Mouse (Mus musculus) spleen, adult 2 months (tissue): ENCODE results near the gene Prrt3.

Experiments used
- CTCF ChIP-seq: fragments of 200-500 bp; IDR thresholded peaks from 2 replicates; pipeline ENCODE4 v1.5.1; 2011; ENCODE audit warnings: mild to moderate bottlenecking, inconsistent platforms; ENCODE audit not compliant: insufficient read depth, insufficient read length, insufficient replicate concordance; ENCODE audit errors: extremely low read depth
- POLR2A ChIP-seq: fragments of 200-500 bp; IDR thresholded peaks from 2 replicates; pipeline ENCODE4 v1.6.1; 2011; ENCODE audit warnings: low read depth, low read length, inconsistent platforms

DNA sequence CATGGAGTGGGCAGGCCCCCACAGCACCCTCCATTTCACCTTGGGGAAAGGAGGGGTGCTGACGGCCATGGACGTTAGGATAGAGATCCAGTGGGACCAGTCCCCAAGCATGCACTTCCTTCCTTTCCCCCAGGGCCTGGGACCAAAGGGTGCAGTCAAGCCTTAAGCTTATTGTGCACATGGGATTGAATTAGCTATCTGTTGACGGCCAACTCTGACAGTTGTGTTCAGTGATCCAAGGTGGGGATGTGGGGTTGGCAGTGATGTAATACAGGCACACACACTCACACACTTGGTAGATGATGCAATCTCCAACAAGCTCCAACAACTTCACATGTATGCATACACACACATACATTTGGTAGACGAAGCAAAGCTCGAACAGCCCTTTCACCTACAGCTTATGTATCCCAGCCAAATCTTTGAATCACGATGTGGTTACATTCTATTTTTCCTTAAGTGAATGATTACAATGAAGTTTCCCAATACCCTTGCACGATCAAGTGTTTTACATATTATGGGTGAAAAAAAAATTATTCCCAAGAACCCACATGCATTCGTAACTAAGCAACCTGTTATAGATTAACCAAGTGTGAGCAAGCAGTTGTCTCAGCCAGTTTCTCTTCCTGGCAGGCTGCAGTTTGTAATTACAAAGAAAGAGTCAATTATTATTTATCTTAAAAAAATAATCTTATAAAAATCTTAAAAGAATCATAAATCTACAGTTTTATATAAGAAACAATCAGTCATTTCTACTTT is 57.3 kb downstream of the Prrt3 start:
- TF ChIP-seq CTCF = no peak
- TF ChIP-seq POLR2A = no peak
